Mouse (Mus musculus) brain, embryonic 18.5 days (tissue): ENCODE results near the gene Hspa12b.
"Not testable (repeated sequence)": the region's sequence is repeated elsewhere in the genome, so short reads cannot be mapped to it uniquely, and the experiment has no call there.

ENCODE experiments used
- DNase-seq: peaks from one replicate; pipeline ENCODE4 v3.0.0-alpha.2; 2012; ENCODE audit warnings: low read depth, low spot score

Hspa12b gene

DNA sequence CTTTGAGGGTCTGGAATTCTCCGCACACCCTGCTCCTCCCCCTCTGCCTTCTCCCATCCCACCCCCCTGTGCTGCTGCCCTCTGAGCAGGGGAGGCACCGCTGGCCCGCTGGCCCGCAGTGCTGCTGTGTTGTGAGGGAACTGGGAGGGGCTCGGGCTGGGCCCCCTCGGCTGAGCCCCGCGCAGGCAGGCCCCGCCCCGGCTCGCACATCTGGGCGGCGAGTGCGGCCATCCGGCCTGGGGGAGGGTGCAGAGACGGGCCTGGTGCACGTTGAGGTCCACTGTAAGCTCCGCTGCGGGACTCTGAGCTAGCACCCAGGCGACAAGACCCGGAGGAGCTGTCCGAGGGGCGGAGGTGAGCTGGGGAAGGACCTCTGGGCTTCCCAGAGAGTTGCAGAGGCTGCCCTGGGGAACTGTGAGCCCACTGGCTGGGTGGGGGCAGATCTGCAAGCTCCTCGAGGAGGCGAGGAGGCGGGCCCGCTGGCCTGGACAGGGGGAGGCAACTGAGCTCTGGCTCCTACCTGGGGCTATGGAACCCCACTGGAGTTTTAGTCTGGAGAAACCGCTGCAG is at the start of gene Hspa12b:
Hspa12b (plus strand) TSS at position 120 of the 570 bp plus-strand sequence.
- no peak for DNase-seq

DNA sequence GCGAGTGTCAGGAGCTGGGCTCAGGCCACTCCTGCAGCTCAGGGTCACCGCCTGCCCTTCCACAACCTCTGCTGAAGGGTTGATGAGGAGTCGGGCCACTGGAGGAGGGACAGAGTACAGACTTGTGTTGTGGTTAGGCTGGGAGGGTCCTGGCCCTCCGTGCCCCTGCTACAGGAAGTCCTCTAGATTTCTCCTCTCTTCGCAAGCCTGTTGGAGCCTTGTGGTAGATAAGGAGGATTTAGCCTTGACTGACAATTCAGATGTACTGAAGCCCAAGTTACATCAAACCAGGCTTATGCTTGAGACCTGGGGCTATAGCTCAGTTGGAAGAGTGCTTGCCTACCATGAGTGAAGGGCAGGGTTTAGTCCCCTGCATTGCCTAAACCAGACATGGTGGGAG is 46.6 kb upstream of the Hspa12b start:
- no peak for DNase-seq

DNA sequence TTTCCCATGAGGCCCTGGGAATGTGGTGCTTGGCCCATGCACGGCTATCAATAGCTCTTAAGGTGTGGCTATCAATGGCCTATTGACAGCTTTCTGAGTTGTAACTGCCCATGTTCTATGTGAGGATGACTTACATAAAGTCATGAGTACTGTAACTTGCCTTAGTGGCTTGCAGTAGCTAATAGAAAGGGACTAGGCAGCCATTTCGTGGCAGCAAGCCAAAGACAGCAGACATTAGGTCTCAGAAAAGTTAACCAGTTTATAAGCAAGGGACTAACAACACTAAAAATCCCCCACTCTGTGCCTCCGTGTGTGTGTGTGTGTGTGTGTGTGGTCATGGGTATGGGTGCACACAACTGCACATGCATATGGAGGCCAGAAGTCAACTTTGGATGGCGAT is 42.9 kb upstream of the Hspa12b start:
- DNase-seq, result no peak

DNA sequence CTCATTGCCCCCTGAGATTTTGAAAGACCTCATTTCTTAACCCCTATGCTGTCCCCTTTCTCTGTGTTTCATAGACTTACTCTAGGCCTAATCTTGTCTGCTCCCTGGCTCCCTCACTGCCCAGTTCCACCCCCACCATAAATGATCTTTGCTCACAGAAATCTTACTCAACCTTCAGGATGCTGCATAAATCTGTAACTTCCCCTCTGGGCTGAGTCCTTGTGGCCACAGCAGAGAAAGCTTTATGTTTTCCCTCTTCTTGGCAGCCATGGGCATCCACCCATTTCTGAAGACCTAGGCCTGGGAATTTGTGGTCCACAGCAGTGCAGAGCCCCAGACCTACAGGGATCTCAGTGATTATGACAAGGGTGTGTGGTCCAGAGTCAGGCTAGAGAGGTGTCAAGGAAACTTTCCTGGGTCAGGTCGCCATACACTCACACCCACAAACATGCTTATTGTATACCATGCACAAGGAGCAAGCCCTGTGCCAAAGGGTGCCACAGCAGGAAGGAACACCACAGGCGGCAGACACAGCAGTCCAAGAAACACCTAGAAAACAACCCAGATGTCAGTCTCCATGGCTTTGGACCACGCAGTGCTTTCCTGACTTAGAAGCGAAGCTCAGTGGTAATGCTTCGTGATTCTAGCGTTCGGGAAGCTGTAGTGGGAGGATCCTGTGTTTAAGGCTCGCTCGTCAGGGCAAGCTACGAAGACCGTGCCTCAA is 40.3 kb upstream of the Hspa12b start, which contains the start of gene Siglec1:
Siglec1 (minus strand) TSS at position 99 of the 724 bp plus-strand sequence.
- no peak for DNase-seq

DNA sequence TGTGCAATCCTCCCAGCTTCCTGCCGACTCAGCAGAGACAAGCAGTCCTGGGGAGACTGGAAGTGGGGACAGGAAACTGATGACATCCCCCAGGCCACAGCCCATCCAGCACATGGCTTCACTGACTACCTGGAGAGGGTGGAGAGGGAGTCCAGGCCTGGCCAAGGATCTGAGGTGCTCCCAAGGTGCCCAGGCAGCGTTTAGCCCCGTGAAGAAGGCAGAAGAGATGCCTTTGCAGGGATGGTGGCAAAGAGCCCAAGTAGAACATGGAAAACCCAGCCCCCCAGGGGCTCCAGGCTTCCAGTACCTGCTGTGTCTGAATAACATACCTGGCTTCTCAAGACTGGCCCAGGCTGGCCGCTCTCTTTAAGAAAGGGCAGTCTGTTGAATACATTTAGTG is 38.5 kb upstream of the Hspa12b start:
- DNase-seq, result no peak

DNA sequence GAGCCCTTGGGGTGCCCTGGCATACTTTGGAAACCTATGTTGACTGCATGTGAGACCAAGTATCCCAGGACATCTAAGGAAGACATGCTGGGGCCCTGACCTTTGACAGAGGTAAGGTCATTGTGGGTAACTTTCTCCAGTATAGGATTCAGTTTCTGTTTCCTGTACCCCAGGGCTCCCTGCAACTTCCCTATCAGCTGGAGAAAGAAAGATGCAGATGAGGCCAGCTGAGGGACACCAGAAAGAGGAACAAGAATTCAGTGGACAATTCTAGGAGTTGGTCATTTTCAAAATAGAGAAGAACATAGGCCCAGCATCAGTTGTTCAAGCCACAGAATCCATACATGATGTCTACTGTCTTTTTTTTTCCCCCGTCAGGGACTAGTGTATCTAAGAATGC is 37.4 kb upstream of the Hspa12b start:
- DNase-seq, result no peak

DNA sequence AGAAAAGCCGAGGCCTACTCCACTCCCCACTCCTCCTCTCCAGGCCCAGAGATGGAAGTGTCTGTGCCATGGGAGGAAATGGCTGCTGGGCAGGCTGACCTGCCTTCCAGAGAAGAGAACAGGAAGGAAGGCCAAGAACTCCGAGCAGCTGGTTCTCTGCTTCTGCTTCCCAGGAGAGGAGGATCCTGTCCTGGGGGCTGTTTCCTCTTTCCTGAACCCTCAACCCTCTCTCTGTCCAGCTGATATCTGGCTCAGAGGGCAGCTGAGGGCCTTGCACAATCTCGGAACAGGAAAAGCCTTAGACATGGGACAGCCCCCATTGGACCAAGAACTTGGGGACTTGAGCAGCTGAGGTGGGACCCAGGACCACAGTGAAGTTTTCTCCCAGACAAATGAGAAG is 36.2 kb upstream of the Hspa12b start:
- no peak for DNase-seq

DNA sequence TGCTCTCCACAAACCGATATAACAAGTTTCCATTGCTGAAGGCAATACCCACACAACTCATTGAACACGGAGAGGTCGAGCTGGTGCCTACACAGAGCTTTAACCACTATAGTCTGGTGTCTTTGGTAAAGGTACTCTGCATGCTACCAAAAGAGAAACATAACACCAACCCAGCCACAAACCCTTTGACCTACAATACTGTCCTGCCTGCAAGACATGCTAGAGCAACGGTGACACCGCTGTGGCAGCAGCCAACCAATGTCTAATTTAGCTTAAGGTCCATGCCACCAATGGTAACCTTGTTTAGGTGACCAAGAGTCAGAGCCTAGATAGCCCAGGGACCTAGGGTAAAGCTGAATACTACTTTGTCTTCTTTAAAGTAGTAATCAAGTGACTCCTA is 33.5 kb upstream of the Hspa12b start:
- DNase-seq, result no peak

DNA sequence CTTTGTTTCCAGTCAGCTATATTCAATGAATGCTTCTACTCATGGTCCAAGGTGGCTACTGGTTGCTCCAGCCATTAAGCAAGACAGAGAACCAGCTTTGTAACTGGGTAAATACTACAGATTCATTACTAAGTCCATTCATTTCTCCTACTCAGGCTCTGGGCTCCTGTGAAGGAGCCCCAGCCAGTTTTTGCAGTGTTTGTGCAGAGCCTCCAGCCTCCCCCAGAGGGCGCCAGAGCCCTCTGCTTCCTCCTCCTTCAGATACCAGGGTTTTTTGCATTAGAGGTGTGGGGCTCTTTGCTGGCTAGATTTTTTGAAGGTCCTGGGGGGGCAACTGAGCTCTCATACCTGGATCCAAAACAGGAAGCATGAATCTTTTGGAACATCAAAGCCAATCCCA is 32.3 kb upstream of the Hspa12b start:
- peak; percentile 32 for DNase-seq

DNA sequence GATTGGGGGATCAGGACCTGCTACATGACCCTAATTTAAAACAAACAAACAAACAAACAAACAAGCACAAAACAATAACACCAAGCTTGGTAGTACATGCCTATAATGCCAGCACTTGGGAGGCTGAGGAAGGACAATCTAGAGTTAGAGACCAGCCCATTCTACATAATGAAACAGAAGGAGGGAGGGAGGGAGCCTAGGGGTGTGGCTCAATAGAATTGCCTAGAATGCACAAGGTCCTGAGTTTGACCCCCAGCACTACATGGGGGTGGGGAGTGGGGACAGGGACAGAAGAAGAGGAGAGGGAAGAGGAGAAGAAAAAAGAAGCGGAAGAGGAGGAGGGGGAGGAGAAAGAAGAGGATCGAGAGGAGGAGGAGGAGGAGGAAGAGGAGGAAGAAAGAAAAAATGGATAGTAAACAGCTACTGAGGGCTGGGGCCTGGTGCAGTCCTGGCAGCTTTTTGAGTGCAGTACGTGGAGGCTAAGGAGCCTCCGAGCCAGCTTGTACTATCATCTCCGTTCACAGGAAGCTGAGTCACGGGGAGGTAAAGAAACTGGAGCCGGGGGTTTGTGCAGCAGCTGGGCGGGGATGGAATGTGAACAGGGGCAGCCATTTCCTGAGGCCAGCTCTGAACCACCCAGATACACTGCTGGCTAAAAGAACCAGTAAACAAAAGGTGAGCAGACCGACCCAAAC is 30.8 kb upstream of the Hspa12b start:
- DNase-seq, result no peak

DNA sequence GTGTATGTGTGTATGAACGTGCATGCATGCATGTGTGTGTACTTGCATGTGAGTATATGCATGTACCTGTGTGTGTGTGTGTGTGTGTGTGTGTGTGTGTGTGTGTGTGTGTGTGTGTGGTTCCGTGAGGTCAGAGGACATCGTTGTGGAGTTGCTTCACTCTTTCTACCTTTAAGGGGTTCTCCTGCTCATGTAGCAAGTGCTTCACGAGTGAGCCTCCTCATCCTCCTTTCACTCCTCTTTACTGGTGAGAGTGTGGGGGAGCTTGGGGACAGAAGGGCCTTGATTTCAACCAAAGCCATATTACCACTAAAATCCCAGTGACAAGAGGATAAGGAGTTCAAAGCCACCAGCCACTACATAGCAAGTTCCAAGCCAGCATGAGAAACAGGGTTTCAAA is 30.0 kb upstream of the Hspa12b start:
- no peak for DNase-seq

DNA sequence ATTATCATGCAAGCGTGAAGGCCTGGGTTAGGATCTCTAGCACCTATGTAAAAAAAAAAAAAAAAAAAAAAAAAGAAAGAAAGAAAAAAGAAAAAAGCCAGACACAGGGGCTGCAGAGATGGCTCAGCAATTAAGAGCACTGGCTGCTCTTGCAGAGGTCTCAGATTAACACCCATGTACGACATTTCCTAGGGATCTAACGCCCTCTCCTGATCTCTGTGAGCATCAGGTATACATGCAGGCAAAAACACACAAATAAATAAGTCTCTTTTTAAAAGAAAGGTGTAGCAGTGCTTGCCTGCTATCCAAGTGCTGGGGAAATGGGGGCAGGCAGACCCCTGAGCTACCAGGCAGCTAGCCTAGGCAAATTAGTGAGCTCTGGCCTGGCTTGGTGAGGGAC is 25.6 kb upstream of the Hspa12b start:
- no peak for DNase-seq

DNA sequence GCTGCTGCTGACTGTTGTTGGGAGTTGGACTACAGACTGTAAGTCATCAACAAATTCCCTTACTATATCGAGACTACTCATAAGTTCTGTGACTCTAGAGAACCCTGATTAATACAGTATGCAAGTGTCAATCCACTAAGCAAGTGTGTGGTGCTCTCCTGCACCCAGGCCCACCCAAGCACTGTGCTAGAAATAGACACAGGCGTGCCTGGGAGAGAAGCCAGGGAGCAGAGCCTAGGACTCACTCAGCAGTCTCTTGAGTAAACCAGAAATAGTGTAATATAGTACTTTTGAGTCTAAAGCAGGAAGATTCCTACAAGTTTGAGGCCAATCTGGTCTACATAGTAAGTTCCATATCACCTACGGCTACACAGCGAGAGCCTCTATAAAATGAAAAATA is 23.1 kb upstream of the Hspa12b start:
- no peak for DNase-seq

DNA sequence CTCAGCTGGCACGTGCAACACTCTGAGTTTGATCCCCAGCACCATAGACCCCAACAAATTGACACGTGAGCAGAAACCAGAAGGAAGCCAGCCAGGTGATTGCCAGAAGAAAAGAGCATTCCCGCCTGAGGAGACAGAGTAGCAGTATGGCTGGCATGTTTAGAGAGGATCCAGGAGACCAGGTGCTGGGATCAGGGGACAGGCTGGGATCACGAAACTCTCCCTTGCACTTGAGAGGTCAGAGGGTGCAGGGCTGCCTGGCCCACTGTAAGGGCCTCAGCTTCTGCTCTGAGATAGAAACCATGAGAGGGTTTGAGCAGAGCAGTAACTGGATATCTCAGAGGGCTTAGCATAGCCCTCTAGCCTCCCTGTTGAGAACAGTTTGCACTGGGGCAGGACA is 22.0 kb upstream of the Hspa12b start:
- DNase-seq, result not testable (repeated sequence)

DNA sequence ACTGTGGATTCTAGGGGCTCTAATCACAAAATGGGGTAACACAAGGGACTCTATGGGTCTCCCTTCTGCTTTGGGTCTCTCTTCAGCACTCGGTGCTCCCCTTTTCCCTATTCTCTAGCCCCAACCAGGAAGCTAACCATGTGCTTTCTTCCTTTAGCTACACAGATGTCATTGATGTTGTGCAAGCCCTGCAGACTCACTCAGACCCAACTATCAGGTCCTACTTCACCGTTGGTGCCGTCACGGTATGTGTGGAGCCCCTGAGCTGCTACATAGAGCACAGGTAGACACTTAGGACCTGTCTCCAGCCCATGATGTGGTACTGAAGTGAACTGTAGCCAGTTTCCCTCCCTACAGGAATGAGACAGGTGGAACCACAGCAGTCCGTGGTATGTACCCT is 21.1 kb upstream of the Hspa12b start:
- DNase-seq, result no peak

DNA sequence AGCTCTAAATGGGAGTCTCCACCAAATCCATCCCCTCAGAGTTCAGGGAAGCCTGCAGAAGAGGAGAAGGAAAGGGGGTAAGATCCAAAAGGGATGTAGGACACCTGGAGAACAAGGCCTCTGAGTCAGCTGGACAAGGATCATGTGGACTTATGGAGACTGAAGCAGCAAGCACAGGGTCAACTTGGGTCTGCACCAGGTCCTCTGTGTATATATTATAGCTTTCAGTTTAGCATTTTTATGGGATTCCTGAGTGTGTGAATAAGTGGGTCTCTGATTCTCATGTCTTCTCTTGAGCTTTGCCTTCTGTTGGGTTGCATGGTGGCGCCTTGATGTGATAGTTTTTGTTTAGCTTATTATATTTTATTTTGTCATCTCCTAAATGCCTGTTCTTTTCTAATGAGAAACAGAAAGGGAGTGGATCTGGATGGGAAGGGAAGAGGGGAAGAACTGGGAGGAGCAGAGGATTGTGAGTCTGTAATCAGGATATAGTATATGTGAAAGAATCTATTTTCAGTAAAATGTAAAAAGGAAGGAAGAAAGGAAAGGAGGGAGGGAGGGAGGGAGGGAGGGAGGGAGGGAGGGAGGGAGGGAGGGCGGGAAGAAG is 8.0 kb upstream of the Hspa12b start:
- DNase-seq, result no peak

DNA sequence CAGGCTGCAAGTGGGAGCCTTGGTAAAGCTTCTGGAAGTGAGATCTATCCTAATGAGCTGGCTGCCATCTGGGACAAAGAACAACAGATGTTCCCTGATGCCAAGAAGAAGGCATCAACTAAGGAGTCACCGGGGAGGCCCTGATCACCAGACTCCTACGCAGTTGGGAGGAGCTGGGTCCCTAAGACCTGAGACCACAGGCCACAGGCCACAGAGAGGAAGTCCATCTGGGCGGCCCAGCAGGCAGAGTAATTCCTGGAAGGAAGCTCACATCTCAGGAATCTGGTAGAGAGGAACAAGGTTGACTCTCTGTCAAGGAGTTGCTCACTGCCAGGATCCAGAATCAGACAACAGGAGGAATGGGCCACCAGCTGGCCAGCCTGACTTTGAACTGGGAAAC is 2.9 kb upstream of the Hspa12b start:
- DNase-seq, result no peak

DNA sequence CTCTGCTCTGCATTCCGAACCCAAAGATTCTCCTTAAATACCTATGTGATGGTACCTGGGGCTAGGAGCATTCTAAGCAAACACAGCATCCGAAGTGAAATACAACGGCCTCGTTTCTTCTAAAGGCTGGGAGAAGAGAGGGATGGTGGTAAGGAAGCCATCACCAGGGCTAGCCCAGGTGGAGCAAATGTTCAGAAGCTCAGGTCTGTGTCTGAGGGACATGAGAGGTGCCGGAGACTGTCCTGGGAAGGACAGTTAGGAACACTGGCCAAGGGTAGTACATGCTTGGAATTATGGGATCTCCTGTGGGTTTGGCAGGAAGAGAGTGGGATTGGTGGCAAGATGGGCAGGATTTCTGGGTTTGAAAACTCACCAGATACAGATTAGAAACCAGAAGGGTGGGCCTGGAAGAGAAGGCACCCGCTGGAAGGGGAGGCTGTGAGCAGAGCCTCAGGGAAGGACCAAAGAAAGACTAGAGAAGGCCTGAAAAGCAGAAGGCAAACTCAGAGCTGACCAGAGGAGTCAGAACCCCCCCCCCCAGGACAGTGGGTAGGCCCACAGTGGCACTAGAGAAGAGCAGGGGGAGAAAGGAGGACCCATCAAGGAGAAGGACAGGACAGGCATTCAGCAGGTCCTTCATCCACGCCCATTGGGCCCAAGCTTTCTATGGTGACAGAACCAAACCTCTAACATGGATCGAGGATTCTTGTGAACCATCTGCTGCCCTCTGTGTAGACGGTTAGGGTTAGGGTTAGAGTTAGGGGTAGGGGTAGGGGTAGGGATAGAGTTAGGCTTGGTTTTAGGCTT is 1.7 kb upstream of the Hspa12b start:
- no peak for DNase-seq

DNA sequence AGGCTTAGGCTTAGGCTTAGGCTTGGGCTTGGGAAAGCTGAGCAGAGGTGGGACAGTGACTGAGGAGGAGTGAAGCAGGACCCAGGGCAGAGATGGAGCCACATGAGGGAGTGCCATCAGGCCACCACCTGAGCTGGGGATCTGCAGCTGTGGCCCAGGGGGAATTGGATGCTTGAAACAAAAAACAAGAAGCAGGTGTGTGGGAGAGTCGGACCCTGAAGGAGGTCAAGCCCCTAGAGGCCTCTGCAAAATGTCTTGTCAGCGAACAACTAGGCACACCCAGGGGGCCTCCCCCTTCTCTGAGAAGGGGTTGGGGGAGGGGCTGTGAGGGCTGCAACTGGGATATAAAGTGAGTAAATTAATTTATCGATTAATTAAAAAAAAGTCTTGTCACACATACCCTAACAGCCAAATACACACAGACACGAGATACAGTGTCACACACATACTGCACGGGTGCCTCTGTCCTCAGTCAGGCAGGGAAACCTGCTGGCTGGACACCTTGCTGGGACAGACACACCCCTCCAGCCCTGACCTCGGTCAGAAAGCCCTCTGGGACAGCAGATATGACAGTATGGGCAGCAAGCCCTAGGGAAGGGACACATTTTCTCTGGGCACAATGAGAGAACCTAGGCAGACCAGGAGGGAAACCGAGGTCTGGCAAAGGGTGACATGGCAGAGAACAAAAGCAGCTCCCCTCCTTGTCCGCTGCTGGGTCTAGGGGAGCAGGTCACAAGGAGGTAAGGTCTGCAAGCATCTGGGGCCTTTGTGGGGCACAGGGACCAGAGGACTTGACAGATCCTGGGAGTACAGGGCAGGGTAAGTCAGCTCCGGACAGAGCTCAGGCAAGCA is 890 bp upstream of the Hspa12b start:
- no peak for DNase-seq

DNA sequence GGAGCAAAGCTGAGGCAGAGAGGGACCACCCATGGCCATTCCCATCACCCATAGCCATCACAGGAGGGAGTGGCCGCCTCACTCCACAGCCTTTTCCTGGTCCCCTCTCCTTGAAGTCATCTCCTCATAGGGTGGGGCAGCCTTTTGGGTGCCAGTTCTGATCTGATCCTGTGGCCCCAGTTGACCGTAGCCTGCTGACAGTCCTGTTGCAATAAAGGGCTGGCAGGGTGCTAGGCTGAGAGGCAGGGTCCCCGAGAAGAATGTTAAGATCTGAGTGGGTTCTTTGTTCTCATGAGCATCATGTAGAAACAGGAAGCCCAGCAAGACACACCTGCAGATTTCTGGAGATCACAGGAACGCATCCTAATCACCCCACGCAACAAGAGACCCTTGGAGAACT is 1.1 kb downstream of the Hspa12b start:
- DNase-seq, result no peak

DNA sequence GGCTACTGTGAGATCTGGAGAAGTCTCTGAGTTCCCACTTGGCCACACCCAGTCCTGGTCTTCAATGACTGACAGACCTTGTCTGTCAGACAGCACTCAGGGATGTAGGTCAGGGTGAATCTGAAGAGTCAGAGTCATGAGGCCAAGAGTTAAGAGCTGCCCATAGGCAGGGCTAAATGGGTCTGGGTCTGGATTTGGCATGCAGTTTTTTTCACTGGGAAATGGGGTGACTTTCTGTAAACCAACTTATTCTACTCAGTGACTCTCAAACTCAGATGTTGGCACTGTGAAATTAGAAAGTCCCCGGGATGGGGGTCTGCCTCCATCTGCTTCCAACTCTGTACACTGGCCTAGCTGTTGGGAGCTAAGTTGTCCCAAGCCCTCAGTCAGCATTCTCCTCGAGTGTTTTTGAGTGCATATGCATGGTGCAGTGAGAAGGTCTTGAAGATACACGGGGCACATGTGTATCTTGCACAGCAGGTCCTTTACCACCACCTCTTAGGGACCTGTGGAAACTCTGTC is 1.6 kb downstream of the Hspa12b start:
- no peak for DNase-seq
